Mouse (Mus musculus) fat pad, adult 2 months (tissue): ENCODE results near the gene Bcl11b.

ENCODE experiments used
- DNase-seq: peaks from one replicate; pipeline ENCODE4 v3.0.0-alpha.2; 2011; ENCODE audit warnings: low read depth, low spot score; ENCODE audit errors: extremely low read depth

The Bcl11b gene

GRCm38 (mm10) chr12:107908826-107909225 lies 94.6 kb downstream of the Bcl11b start:
- DNase-seq: no peak

- no peak for DNase-seq
These were observed 98.1 kb downstream of the Bcl11b start for GRCm38 (mm10) chr12:107905333-107905732.

- no peak for DNase-seq
These were observed 98.9 kb downstream of the Bcl11b start for GRCm38 (mm10) chr12:107904457-107904856.

- no peak for DNase-seq
These were observed 99.5 kb downstream of the Bcl11b start for GRCm38 (mm10) chr12:107903949-107904348.

GRCm38 (mm10) chr12:107891449-107891848 lies 112.0 kb downstream of the Bcl11b start:
- DNase-seq: no peak

- no peak for DNase-seq
These were observed 113.1 kb downstream of the Bcl11b start for GRCm38 (mm10) chr12:107890326-107890725.

- no peak for DNase-seq
These were observed 113.6 kb downstream of the Bcl11b start for GRCm38 (mm10) chr12:107889841-107890240.

GRCm38 (mm10) chr12:107888646-107889045 lies 114.8 kb downstream of the Bcl11b start:
- DNase-seq: no peak

GRCm38 (mm10) chr12:107888049-107888448 lies 115.4 kb downstream of the Bcl11b start:
- DNase-seq: no peak

- DNase-seq: no peak
These were observed 115.8 kb downstream of the Bcl11b start for GRCm38 (mm10) chr12:107887621-107888020.

- no peak for DNase-seq
These were observed 118.9 kb downstream of the Bcl11b start for GRCm38 (mm10) chr12:107884330-107885065.

GRCm38 (mm10) chr12:107881726-107882125 lies 121.7 kb downstream of the Bcl11b start:
- no peak for DNase-seq

GRCm38 (mm10) chr12:107880748-107881147 lies 122.7 kb downstream of the Bcl11b start:
- DNase-seq: no peak

GRCm38 (mm10) chr12:107879114-107879777 lies 124.2 kb downstream of the Bcl11b start:
- DNase-seq: no peak

GRCm38 (mm10) chr12:107876237-107876636 lies 127.2 kb downstream of the Bcl11b start:
- DNase-seq: no peak

GRCm38 (mm10) chr12:107874467-107875142 lies 128.8 kb downstream of the Bcl11b start:
- DNase-seq: no peak

GRCm38 (mm10) chr12:107869526-107870050 lies 133.8 kb downstream of the Bcl11b start:
- DNase-seq: no peak

- no peak for DNase-seq
These were observed 135.1 kb downstream of the Bcl11b start for GRCm38 (mm10) chr12:107868291-107868690.
